Comparison of ENCODE assay signal across 14 mouse cellular contexts in genomic region chr13:112810248-112810645, GRCm38 (mm10). TPM values are rescaled to one million over a fixed set of nuclear protein-coding genes. Genes with fewer than 3 reads are reported as not detected.
DNase-seq lines count a peak whose midpoint lies in the region; ATAC-seq and TF ChIP-seq lines count a peak whose summit lies in the region.
"Had no signal": no experiment of that assay in that cellular context is flagged by ENCODE, and none has a peak within 500 bp of the region (broad histone marks: within the 10 kb centered on the region; RNA-seq: fewer than 3 reads in every experiment).

No protein-coding gene starts in this region.

- WGBS in heart, postnatal 0 days: 70% methylated on average over 4 of the region's 4 CpGs
- 62% methylated on average over 4 of the region's 4 CpGs for WGBS in liver, embryonic 14.5 days (ENCODE audit: insufficient replicate concordance)

- no peak for TF ChIP-seq CTCF in heart, postnatal 0 days (IDR thresholded peaks at IDR 0.05; ENCODE audit: low read depth)
- TF ChIP-seq CTCF in liver, embryonic 14.5 days (IDR thresholded peaks at IDR 0.05; ENCODE audit: low read depth): no peak

- H3K27me3 ChIP-seq in heart, postnatal 0 days (ENCODE audit: control insufficient read depth, insufficient read depth, low read length): no peaks in the 10 kb centered on the region
- no peaks in the 10 kb centered on the region for H3K27me3 ChIP-seq in liver, embryonic 14.5 days (ENCODE audit: control insufficient read depth, insufficient read depth, low read length)
- H3K27me3 ChIP-seq: hindbrain, embryonic 15.5 days; midbrain, embryonic 12.5 days had no signal

- no peak for TF ChIP-seq EP300 in heart, postnatal 0 days (IDR thresholded peaks at IDR 0.05; ENCODE audit: low read depth)
- TF ChIP-seq EP300 in liver, embryonic 14.5 days (IDR thresholded peaks at IDR 0.05; ENCODE audit: low read depth): no peak

- H3K4me1 ChIP-seq in heart, postnatal 0 days (ENCODE audit: control insufficient read depth, insufficient read depth): peaks cover 18% of the 10 kb centered on the region
- peaks cover 40 to 45% of the 10 kb centered on the region in 2 experiments for H3K4me1 ChIP-seq in liver, embryonic 14.5 days (replicated peaks; ENCODE audit: control insufficient read depth in 2 of 2, insufficient read depth in 2 of 2, low read length in 1 of 2)

- no peaks in the 10 kb centered on the region for H3K9me3 ChIP-seq in heart, postnatal 0 days (replicated peaks; ENCODE audit: control insufficient read depth, low read length)
- H3K9me3 ChIP-seq in liver, embryonic 14.5 days (ENCODE audit: control insufficient read depth, low read length): no peaks in the 10 kb centered on the region
- H3K9me3 ChIP-seq: hindbrain, embryonic 15.5 days; midbrain, embryonic 12.5 days had no signal

- no peak for DNase-seq in heart, postnatal 0 days (ENCODE audit: low spot score)
- DNase-seq in heart, postnatal 4 days: no peak
- DNase-seq in lung, postnatal 36 days: peak; percentile 27
- no peak for DNase-seq in lung, postnatal 14 days
- DNase-seq in liver, embryonic 14.5 days (ENCODE audit: low read depth in 3 of 3, low spot score in 3 of 3): no peak
- DNase-seq in natural killer cell, adult 2 months (ENCODE audit: low spot score in 2 of 2): no peak
- DNase-seq in neural tube, embryonic 10.5 days (ENCODE audit: extremely low spot score, low spot score): no peak
- DNase-seq: cerebellum, adult 18-20 months; kidney, postnatal 10 days; right cerebral cortex, postnatal 4 days had no signal

- no peak for ATAC-seq in heart, postnatal 0 days (ENCODE audit: insufficient read depth, low read depth)
- no peak for ATAC-seq in liver, embryonic 14.5 days (ENCODE audit: insufficient read depth)

- H3K9ac ChIP-seq in heart, postnatal 0 days (replicated peaks; ENCODE audit: low read depth, low read length): no peak overlapping the region
- H3K9ac ChIP-seq in liver, embryonic 14.5 days (replicated peaks): peak overlapping the region; percentile 23
- H3K9ac ChIP-seq: lung, embryonic 14.5 days; midbrain, embryonic 12.5 days had no signal

- H3K27ac ChIP-seq in heart, postnatal 0 days (ENCODE audit: low read depth): 0 out of 2 replicates have a peak overlapping the region, but pooled peaks have one; percentile 51
- H3K27ac ChIP-seq in liver, embryonic 14.5 days: peak overlapping the region; percentile 64
- H3K27ac ChIP-seq: hindbrain, embryonic 15.5 days; midbrain, embryonic 12.5 days had no signal

- H3K4me2 ChIP-seq in heart, postnatal 0 days (ENCODE audit: low read depth, low read length): no peak overlapping the region
- peak overlapping the region; percentile 48 for H3K4me2 ChIP-seq in liver, embryonic 14.5 days (ENCODE audit: low read depth)
- H3K4me2 ChIP-seq: lung, embryonic 14.5 days; midbrain, embryonic 12.5 days had no signal

- peaks cover 27% of the 10 kb centered on the region for H3K36me3 ChIP-seq in heart, postnatal 0 days (replicated peaks; ENCODE audit: control insufficient read depth, insufficient read depth, low read length)
- peaks cover 22% of the 10 kb centered on the region for H3K36me3 ChIP-seq in liver, embryonic 14.5 days (replicated peaks; ENCODE audit: control insufficient read depth, insufficient read depth, low read depth)

- no peak overlapping the region for H3K4me3 ChIP-seq in heart, postnatal 0 days (ENCODE audit: low read depth, low read length)
- H3K4me3 ChIP-seq in liver, embryonic 14.5 days (ENCODE audit: insufficient read depth in 1 of 2, low read depth in 2 of 2, low read length in 2 of 2): no peak overlapping the region
- H3K4me3 ChIP-seq: erythroblast, embryonic 14.5 days; hindbrain, embryonic 15.5 days; midbrain, embryonic 12.5 days had no signal

RNA-seq across cellular contexts. Expression of gene Plpp1, which starts 9.7 kb away (rescaled TPM):
- total RNA-seq in heart, postnatal 0 days (2014; rRNA removed; ENCODE audit: low replicate concordance): 88.7 and 129 TPM in 2 replicates
- 89.4 and 101 TPM in 2 replicates for polyA plus RNA-seq in heart, postnatal 0 days (2015; fragmentation: Nextera tagmentation; extraction: Ambion mirVana)
- total RNA-seq in heart, postnatal 4 days (2021): 10 to 100 TPM; 72.2 to 78.2 TPM
- 16.5 TPM in 2 replicates for polyA plus RNA-seq in liver, embryonic 14.5 days (2012; rRNA removed)
- 32.7 and 34.0 TPM in 2 replicates for polyA plus RNA-seq in liver, embryonic 14.5 days (2014; fragmentation: Nextera tagmentation; extraction: Ambion mirVana)
